ENCODE assay signal across 15 mouse cellular contexts in genomic region chr3:31928544-31928943, GRCm38 (mm10). TPM values are rescaled to one million over a fixed set of nuclear protein-coding genes. Genes with fewer than 3 reads are reported as not detected.
"Had no signal": no experiment of that assay in that cellular context is flagged by ENCODE, and none has a peak within 500 bp of the region (broad histone marks: within the 10 kb centered on the region; RNA-seq: fewer than 3 reads in every experiment).

No protein-coding gene starts in this region.

- H3K4me3 ChIP-seq: left cerebral cortex, adult 2 months; limb, embryonic 15.5 days; liver, embryonic 12.5 days; midbrain, embryonic 10.5 days; midbrain, embryonic 15.5 days; neural tube, embryonic 12.5 days; stomach, embryonic 15.5 days had no signal

- ATAC-seq: liver, embryonic 12.5 days; midbrain, embryonic 15.5 days had no signal

- H3K36me3 ChIP-seq: limb, embryonic 15.5 days; liver, embryonic 12.5 days; midbrain, embryonic 10.5 days; midbrain, embryonic 15.5 days; neural tube, embryonic 12.5 days; stomach, embryonic 15.5 days had no signal

- H3K9me3 ChIP-seq: limb, embryonic 15.5 days; liver, embryonic 12.5 days; midbrain, embryonic 10.5 days; midbrain, embryonic 15.5 days; neural tube, embryonic 12.5 days; stomach, embryonic 15.5 days had no signal

- H3K4me1 ChIP-seq: limb, embryonic 15.5 days; liver, embryonic 12.5 days; midbrain, embryonic 10.5 days; midbrain, embryonic 15.5 days; neural tube, embryonic 12.5 days; stomach, embryonic 15.5 days had no signal

- DNase-seq: kidney, postnatal 25 days; lung, embryonic 14.5 days; lung, postnatal 10 days; lung, postnatal 4 days; right cerebral cortex, postnatal 4 days; spleen, adult 18-20 months; thymus, postnatal 4 days had no signal

- H3K27me3 ChIP-seq: limb, embryonic 15.5 days; liver, embryonic 12.5 days; midbrain, embryonic 15.5 days; neural tube, embryonic 12.5 days; stomach, embryonic 15.5 days had no signal

- H3K27ac ChIP-seq: left cerebral cortex, adult 2 months; limb, embryonic 15.5 days; liver, embryonic 12.5 days; midbrain, embryonic 10.5 days; midbrain, embryonic 15.5 days; neural tube, embryonic 12.5 days; stomach, embryonic 15.5 days had no signal

- H3K9ac ChIP-seq: limb, embryonic 15.5 days; liver, embryonic 12.5 days; lung, embryonic 14.5 days; midbrain, embryonic 15.5 days; neural tube, embryonic 12.5 days; stomach, embryonic 15.5 days had no signal

- H3K4me2 ChIP-seq: limb, embryonic 15.5 days; liver, embryonic 12.5 days; lung, embryonic 14.5 days; midbrain, embryonic 15.5 days; neural tube, embryonic 12.5 days; stomach, embryonic 15.5 days had no signal

RNA-seq across cellular contexts. Expression of gene Kcnmb2, which starts 26.2 kb away (rescaled TPM):
- polyA plus RNA-seq: limb, embryonic 11.5 days had no signal
